Mouse (Mus musculus) lung, postnatal 4 days (tissue): ENCODE results near the gene Olfr1205.

Experiments
- DNase-seq, 2 experiments: peaks; one replicate each; pipeline ENCODE4 v3.0.0; 2021

The Olfr1205 gene

DNA sequence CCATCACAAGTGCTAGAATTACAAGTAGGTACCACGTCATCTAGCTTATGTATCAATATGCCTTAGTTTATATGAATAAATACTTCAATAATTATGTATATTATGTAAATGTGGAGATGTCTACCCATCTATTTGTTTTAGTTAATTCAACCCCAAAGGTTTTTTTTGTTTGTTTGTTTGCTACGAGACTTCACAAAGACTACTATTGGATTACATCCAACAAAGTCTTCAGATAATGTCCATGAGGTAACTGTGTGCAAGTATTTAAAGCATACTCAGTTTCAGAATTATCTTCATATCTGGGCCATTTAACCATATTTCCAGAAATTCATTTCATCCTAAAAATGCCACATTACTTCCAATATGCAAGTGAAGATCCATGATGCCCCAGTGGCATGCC is at the start of gene Olfr1205:
Gene Olfr1205, plus strand, starts transcription at position 301 of the 400 bp plus-strand sequence.
- no peak for DNase-seq

DNA sequence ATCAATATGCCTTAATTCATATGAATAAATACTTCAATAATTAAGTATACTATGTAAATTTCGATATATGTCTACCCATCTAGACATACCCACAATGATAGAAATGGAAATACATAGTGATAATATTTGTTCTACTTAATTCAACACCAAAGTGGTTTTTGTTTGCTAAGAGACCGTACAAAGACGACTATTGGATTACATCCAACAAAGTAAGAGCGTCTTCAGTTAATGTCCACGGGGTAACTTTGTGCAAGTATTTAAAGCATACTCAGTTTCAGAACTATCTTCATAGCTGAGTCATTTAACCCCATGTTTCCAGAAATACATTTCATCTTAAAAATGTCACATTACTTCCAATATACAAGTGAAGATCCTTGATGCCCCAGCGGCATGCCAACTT is 36.8 kb upstream of the Olfr1205 start, which contains the start of gene Olfr1201:
Gene Olfr1201, plus strand, starts transcription at position 301 of the 400 bp plus-strand sequence.
- DNase-seq, result no peak

DNA sequence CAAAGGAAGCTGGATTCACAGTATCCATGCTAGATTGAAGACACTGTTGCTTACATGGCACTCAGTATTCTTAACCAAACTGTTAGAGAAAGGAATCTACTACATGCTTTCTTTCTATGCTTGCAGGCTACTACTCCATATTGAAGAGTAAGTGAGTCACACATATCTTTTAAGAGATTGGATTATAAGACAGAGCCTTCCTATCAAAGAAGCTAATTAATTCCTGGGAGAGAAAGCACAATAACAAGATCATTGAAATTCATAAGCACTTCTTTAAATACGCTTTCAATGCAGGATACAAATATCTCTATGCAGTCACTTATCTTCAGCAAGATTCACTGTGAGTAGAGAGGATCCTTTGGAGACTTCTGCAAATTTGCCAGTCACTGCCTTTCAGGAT is 15.3 kb upstream of the Olfr1205 start, which contains the start of gene Olfr1202:
Gene Olfr1202, plus strand, starts transcription at position 301 of the 400 bp plus-strand sequence.
- DNase-seq, result no peak

DNA sequence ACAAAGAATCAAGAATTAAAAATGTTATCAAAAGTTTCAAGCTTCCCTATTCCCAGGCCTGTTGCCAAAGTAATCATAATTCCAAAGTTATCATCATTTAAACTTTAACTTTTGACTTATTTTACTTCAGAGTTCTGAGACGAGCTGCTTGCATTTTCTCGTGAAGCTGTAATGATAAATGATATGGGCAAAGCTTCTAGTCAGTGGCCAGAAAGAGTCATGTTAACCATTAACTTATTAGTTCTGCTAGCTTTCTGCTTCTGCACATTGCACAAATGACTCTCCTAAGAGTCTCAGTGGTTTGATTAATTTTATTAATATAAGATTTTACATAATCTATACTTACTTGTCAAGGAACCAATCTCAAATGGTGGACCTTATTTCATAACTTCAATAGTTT is 8.9 kb downstream of the Olfr1205 start:
- DNase-seq, result no peak

DNA sequence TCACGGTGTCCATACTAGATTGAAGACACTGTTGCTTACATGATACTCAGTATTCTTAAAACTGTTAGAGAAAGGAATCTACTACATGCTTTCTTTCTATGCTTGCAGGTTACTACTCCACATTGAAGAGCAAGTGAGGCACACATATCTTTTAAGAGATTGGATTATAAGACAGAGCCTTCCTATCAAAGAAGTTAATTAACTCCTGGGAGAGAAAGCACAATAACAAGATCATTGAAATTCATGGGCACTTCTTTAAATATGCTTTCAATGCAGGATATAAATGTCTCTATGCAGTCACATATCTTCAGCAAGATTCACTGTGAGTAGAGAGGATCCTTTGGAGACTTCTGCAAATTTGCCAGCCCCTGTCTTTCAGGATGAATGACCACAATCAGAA is 19.5 kb downstream of the Olfr1205 start, which contains the start of gene Olfr1204:
Gene Olfr1204, plus strand, starts transcription at position 301 of the 400 bp plus-strand sequence.
- DNase-seq, result no peak

DNA sequence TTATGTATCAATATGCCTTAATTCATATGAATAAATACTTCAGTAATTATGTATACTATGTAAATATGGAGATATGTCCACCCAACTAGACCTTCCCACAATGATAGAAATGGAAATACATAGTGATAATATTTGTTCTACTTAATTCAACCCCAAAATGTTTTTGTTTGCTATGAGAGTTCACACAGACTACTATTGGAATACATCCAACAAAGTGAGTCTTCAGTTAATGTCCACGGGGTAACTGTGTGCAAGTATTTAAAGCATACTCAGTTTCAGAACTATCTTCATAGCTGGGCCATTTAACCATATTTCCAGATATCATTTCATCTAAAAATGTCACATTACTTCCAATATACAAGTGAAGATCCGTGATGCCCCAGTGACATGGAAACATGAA is 33.4 kb downstream of the Olfr1205 start, which contains the start of gene Olfr1206:
Gene Olfr1206, plus strand, starts transcription at position 301 of the 400 bp plus-strand sequence.
- no peak for DNase-seq
